Mouse (Mus musculus) c-Kit-negative CD71-positive TER-119-positive erythroid progenitor cells, embryonic 14.5 days (primary cell): ENCODE data around the gene Polrmt.
"Not testable (repeated sequence)": the region's sequence is repeated elsewhere in the genome, so short reads cannot be mapped to it uniquely, and the experiment has no call there.

Experiments
- DNase-seq: peaks from one replicate; pipeline ENCODE4 v3.0.0-alpha.2; 2013; ENCODE audit warnings: low read depth, low spot score

Gene Polrmt

GRCm38 (mm10) chr10:79774486-79775279, 28.3 kb upstream of the Polrmt start:
- no peak for DNase-seq

- no peak for DNase-seq
Observed at GRCm38 (mm10) chr10:79773208-79773607, 26.8 kb upstream of the Polrmt start.

GRCm38 (mm10) chr10:79772320-79772719, 25.9 kb upstream of the Polrmt start:
- no peak for DNase-seq

DNA sequence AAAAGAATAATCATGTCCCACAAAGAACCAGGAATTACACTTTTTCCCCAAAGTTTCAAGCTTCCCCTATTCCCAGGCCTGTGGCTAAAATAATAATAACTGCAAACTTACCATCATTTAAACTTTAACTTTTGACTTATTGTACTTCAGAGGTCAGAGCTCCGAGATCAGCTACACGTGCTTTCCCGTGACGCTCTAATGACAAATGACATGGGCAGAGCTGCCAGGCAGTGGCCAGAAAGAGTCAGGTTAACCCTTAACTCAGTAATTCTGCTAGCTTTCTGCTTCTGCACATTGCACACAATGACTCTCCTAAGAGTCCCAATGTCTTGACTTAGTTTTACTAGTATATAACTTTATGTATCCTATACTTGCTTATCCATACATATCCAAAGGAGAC, 22.9 kb upstream of the Polrmt start:
- no peak for DNase-seq

DNA sequence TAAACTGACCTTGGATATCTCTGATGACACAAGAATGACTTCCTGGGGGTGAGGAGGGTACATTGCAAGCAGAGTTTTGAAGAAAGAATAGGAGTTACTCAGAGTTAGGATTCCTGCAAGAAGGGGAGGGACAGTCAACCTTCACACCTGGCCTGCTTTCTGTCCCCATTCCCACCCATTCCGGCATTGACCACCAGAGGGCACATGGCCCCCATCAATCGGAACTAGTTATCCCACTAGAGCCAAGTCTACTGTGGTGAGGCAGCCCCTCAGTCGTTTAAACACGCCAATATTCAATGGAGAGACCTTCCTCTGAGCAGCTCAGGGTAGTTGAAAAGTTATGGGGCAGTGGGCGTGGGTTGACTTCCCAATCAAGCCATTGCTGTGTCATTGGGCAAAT, 22.0 kb upstream of the Polrmt start:
- DNase-seq: no peak

DNA sequence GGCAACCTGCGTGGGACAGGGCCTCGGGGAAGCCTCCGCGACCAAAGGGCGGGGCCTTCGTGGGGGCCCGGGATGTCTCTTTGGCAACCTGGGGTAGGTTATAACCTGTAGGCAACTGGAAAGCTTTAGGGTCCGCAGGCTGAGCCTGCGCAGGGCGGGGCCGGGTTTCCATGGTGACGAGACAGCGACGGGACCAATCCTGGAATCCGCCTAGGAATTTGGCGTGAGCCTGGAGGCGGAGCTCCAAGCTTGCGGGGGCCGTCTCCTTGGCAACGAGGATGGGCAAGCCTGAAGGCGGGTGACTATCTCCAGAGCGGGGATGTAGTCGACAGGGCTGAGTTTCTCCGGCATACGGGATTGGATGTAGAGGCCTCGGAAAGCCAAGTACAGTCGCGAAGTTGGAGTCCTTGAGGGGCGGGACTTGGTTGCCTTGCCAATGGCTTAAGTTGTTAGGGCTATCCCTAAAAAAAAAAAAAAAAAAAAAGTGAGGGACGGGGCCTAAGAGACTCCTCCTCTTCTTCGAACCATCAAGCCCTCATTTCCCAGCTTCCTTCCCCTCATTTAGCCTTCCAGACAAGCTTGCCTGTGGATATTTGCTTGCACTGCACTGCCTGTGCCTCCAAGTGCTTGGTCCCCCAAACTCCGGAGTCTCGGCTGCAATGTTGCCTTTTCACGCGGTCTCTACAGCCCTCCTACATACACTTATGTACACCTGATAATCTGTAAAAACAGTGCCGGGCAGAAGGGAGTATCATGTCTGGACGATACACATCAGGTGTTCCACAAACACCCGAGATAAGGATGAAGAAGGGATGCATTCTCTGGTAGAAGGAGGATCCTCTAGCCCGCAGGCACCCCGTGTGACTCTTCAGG, 21.2 kb upstream of the Polrmt start:
- DNase-seq: peak; percentile 70

- peak; percentile 99 for DNase-seq
Observed at GRCm38 (mm10) chr10:79766508-79767325, 20.3 kb upstream of the Polrmt start, which contains the start of gene Rnf126. TSS of gene Rnf126 (minus strand) at chr10:79766952.

GRCm38 (mm10) chr10:79766001-79766507, 19.7 kb upstream of the Polrmt start:
- no peak for DNase-seq

DNA sequence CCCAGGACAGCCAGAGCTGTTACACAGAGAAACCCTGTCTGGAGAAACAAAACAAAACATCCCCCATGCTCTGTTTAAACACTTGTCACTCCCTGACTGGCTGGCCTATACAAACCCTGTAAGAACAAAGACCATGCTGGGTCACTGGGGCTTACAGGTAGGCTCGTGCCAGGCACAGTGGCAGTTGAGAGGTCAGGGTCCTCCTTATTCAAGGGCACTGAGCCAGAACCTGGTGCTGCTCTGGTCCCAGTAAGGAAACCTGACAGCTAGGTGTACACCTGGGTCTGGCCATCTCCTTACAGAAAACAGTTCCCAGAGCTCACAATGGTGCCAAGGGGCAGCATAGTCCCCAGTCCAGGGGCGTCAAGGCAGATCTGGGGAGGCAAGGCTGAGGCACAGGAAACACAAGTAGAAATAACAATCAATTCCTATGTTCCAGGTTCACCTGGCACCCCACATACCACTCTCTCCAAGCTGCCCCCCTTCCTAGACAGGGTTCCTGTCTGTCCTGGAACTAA, 18.9 kb upstream of the Polrmt start:
- no peak for DNase-seq

DNA sequence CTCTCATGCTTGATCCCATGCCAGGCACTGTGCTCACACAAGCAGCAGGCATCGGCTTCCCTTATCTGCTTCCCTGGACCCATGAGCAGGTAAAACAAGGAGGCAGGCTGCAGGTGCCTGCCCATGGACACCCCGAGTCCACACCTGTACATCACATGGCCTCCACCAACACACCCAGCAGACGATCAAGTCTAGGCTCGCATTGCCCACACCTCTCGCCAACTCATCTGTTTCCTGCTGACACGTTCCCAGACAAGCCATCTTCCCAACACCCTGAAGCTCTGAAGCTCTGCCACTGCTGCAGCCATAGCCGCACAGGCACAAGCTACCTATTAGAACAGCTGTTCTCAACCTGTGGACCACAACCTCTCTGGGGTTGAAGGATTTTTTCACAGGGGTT, 17.9 kb upstream of the Polrmt start:
- no peak for DNase-seq

- no peak for DNase-seq
Observed at GRCm38 (mm10) chr10:79762875-79763274, 16.5 kb upstream of the Polrmt start.

DNA sequence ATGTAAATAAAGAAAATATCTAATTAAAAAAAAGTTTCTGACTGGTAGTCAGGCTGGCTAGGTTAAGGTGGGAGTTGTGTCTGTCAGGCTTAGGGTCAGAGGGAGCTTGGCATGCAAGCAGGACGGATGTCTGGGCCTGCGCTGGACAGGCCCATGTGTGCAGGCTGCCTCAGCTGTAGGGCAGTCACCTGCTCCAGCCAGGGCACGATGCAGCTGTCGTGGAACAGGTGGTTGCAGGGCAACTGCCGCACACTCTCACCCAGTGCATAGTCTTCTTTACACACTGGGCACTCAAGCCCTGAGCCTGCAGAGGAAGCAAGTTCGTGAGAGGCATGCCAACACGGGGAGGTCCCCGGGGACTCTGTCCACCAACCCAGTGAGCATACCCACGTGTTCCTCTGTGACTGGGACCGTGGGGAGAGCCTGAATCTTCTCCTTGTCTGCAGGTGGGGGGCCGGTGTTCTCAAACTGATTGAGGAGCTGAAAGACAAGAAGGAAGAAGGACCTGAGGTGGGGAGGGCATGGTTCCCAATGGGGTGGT, 14.3 kb upstream of the Polrmt start:
- no peak for DNase-seq

DNA sequence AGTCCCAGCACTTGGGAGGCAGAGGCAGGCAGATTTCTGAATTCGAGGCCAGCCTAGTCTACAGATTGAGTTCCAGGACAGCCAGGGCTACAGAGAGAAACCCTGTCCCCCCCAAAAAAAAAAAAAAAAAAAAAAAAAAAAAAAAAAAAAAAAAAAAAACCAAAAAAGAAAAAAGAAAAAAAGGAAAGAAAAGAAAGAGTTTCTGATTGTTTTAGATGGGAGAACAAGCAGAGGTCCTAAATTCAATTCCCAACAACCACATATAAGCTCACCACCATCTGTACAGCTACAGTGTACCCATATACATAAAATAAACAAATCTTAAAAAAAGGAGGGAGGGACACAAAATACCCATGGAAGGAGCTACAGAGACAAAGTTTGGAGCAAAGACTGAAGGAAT, 13.3 kb upstream of the Polrmt start:
- DNase-seq: not testable (repeated sequence)

DNA sequence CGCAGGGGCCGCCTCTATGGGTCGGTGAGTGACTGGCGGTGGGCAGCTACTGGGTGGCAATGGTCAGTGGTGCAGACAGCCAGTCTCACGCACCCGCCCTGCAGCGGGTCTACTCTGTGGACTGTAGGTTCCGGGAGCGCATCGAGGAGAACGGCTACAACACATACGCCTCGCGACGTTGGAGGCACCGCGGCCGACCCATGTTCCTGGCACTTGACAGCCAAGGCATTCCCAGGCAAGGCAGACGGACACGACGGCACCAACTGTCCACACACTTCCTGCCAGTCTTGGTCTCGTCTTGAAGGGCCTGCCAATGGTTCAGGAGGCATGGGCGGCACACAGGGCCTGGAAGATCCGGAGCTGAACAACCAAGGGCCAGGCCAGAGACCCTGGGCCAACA, 10.3 kb upstream of the Polrmt start:
- no peak for DNase-seq

DNA sequence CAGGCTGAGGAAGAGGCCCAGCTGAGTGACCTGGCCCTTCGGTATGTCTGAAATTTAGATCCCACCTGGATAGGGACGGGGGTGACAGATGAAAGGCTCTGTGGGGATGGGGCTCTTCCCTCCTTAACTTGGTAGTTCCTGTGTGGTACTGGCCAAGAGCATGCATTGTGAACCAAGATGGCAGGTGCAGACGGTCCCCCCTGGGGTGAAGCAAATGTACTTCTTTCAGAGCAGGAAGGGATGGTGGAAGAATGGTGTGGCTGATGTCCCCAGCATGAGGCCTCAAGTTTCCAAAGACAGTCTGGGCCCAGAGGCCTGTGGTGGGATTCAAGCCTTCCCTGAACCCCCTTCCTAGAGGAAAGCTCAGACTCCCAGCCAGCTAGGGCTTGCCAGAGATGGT, 9.5 kb upstream of the Polrmt start:
- DNase-seq: no peak

DNA sequence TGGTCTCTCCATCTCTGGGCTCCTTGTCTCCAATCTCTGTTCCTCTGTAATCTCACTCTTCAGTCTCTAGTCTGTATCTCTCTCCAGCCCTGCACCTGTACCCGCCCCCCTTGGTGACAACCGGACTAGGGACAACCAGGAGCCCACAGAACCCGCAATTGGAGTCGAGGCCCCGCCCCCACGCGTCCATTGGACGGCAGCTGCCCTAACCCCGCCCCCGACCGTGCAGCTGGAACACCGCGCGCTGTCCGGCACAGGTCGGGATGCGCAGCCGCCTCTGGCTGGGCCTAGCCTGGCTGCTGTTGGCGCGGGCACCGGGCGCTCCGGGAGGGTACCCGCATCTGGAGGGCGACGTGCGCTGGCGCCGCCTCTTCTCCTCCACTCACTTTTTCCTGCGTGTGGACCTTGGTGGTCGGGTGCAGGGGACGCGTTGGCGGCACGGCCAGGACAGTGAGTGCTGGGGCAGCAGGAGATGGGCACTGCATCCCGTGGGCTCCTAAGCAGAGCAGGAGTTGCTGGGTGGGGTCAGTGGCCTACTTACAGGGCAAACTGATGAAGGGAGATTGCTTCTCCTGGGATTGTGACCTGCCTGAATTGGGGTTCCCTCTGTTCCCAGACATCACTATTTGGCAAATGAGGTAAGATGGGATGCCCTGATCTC, 8.6 kb upstream of the Polrmt start, which contains the start of gene Fgf22:
Gene Fgf22 (plus strand): TSS at position 221 of the 661 bp plus-strand sequence.
- no peak for DNase-seq

GRCm38 (mm10) chr10:79748496-79748895, 2.1 kb upstream of the Polrmt start:
- DNase-seq: no peak

- no peak for DNase-seq
Observed at GRCm38 (mm10) chr10:79746774-79747151, 382 bp upstream of the Polrmt start.

DNA sequence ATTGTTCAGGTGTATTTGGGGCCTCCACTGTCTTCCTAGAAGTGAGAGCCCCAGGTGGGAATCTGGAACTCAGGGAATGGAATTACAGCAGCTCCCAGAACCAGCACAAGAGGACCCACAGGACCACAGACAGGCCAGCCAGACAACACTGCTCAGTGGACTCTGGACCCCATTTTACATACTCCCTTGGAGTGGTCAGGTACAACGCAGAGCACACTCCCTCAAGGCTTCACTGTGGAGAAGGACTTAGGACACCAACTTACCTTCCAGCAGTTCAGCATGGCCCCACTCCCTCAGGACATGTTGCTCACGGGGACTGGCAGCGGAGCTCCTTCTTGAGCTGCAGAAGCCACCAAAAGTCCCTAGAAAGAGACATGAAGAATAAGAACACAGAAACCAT, 970 bp downstream of the Polrmt start:
- no peak for DNase-seq

DNA sequence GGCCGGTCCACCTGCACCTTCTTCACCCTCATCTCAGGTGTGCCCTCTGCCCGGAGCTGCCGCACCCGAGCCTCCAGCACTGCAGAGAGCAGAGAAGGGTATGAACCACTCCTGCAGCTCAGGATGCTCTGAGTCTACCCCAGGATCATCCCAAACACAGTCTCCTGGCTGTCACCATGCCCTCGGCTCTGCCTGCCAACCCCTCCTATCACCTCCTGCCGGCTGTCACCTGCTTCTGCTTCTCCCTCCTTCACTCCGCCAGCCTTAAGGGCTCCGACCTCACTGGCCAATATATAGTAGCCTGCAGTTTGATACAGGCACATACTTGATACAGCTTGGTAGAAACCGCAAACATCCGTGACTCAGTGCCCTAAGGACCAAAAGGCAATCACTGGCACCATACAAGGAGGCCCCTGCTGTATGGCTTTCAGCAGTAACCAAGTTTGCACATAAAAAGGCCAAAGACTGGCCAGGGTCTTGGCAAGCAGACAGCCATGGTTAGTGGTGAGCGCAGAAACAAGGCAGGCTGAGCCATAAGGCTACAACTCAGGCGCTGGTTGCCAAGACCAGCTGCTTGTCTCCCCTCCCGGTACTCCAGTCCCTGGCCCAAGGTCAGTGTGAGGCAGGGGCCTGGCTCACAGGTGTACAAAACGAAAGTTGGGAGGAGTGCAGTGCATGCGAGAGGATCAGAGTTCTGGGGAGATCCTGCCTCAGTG, 2.6 kb downstream of the Polrmt start:
- DNase-seq: no peak
